Mouse (Mus musculus) limb, embryonic 12.5 days (tissue): ENCODE data around the gene N6amt1. TPM values are rescaled to one million over a fixed set of nuclear protein-coding genes. Genes with fewer than 3 reads are reported as not detected.

Experiments used
- ATAC-seq: fragments of 200-750 bp; cut with Nextera tagmentation; 2 replicates; pipeline ENCODE4 v1.8.0; 2017; ENCODE audit warnings: low read depth, moderate TSS enrichment; ENCODE audit not compliant: insufficient number of reproducible peaks, insufficient read depth, low FRiP score, low TSS enrichment
- H3K27ac ChIP-seq: fragments of 300-500 bp; sonication (generic); 2 replicates; pipeline ENCODE4 v1.5.1; 2016; ENCODE audit warnings: mild to moderate bottlenecking, moderate library complexity
- H3K27me3 ChIP-seq: fragments of 300-500 bp; sonication (generic); 2 replicates; pipeline ENCODE4 v1.6.1; 2016; ENCODE audit warnings: mild to moderate bottlenecking, moderate library complexity
- H3K36me3 ChIP-seq: fragments of 300-500 bp; sonication (generic); 2 replicates; pipeline ENCODE4 v1.6.1; 2016; ENCODE audit warnings: mild to moderate bottlenecking, moderate library complexity
- H3K4me1 ChIP-seq: fragments of 300-500 bp; sonication (generic); replicated peaks from 2 replicates; pipeline ENCODE4 v1.6.1; 2016
- H3K4me2 ChIP-seq: fragments of 300-500 bp; sonication (generic); 2 replicates; pipeline ENCODE4 v1.6.1; 2016; ENCODE audit warnings: mild to moderate bottlenecking, moderate library complexity
- H3K4me3 ChIP-seq: fragments of 300-500 bp; sonication (generic); replicated peaks from 2 replicates; pipeline ENCODE4 v1.5.1; 2016; ENCODE audit warnings: mild to moderate bottlenecking
- H3K9ac ChIP-seq: fragments of 300-500 bp; sonication (generic); replicated peaks from 2 replicates; pipeline ENCODE4 v1.6.1; 2016; ENCODE audit warnings: mild to moderate bottlenecking, moderate library complexity
- H3K9me3 ChIP-seq: fragments of 300-500 bp; sonication (generic); 2 replicates; pipeline ENCODE4 v1.6.1; 2016; ENCODE audit warnings: mild to moderate bottlenecking, moderate library complexity
- WGBS: fragments of 180-500 bp; shearing (Covaris S2); methylation state at CpG from one replicate; pipeline ENCODE4 v1.1.7; 2016; 5-methylcytosine and 5-hydroxymethylcytosine counted together
- polyA plus RNA-seq: library from polyadenylated mRNA; unstranded; fragments of >200 nt; fragmentation: Nextera tagmentation; extraction: Ambion mirVana; gene quantifications from 2 replicates; pipeline ENCODE4 v1.2.1, GENCODE M21; 2016

Gene N6amt1
- polyA plus RNA-seq, result 27.9 and 30.5 TPM in 2 replicates

DNA sequence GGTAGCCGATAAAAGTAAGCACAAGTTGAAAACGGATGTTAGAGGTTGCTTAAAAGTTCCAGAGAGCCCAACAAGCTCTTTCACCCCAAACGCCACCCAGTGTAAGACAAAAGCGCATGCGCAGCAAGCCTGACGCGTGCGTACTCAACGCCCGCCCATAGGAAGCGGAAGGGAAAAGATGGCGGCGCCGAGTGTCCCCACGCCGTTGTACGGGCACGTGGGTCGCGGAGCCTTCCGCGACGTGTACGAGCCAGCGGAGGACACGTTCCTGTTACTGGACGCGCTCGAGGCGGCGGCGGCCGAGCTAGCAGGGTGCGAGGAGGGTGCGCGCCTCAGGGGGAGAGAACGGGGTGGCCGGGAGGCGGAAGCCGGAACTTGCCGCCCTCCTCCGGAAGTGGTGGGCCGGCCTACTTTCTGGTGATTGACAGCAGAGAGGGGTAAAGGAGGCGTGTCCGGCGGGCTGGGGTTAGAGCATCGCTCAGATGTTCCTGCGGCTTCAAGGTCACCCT, at the start of gene N6amt1:
Gene N6amt1 (plus strand): TSS at position 111 of the 509 bp plus-strand sequence.
- Histone ChIP-seq H3K27ac (peak within 1 kb of the TSS; percentile 92), H3K9ac (peak within 1 kb of the TSS; percentile 71)
- WGBS, result under 1% methylated on average over 48 of the region's 48 CpGs

DNA sequence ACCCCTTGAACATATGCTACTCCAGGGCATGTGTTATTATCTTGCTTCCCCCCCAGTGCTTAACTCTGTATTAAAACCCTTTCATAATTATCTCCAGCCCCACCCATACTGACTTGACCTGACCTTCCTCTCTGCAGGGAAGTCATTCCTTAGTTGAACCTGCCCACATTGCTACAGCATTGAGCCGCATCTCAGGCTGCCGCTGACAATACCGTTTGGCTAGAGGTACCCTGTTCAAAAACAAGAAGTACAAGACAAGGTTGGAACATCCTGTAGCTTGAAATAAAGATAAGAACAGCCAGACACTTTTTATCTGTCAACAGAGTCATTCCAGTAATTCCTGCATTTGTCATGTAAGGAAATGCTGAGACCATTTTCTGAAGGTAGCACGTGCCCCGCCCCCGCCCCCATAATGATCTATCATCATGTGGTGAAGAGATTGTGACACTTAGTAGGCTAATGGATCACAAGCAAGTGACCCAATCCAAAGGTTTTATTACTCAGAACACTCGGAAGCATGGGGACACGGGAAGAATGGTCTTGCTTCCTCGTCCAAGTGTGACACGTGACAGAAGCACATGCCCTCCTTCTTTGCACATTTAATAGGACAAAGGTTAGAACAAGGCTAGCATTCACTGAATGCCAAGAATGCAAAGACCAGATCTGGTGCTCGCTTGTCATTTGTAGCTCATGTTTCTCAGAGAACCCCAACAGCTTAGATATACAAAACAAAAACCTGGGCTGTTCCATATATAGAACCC, 48.6 kb upstream of the N6amt1 start:
- 87% methylated on average over 11 of the region's 11 CpGs for WGBS
- no peak overlapping the region for H3K9ac ChIP-seq

More for the DNA sequence above, at the start of gene N6amt1:
- Histone ChIP-seq H3K27me3 (no peaks in the 10 kb centered on the region), H3K4me1 (no peaks in the 10 kb centered on the region), H3K36me3 (peaks cover 25% of the 10 kb centered on the region), H3K4me3 (peak within 1 kb of the TSS; percentile 67), H3K9me3 (no peaks in the 10 kb centered on the region), H3K4me2 (peak within 1 kb of the TSS; percentile 49)
- peak; percentile 97 for ATAC-seq

DNA sequence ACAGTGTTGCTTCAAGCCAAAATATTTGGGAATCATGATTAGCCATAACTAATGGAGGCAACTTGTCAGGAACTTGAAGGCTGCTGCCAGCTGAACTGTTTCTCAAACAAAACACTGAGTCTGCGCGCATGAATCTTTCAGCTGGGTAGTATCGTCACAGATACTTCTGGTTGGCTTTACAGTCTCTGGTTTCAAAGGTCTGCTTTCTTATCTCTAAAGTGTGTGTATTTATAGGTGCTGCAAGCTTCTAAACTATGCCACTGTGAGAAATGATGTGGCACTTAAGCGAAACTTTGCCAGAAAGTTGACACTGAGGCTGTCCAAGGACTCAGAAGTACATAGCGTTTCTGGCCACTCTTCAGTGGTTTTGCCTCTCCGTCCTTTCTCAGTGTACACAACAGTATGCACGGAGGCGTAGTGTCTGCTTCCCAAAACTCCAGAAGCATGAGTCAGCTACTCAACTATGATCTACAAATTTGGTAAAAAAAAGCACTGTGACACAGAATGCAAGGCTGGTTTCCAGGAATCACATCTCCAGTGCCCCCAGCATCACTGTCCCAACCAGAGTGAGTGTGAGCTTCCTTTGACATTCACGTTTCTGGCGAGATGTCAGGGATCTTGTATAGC, 46.8 kb upstream of the N6amt1 start:
- Histone ChIP-seq H3K4me2 (no peak overlapping the region), H3K9ac (no peak overlapping the region), H3K4me3 (no peak overlapping the region), H3K9me3 (no peaks in the 10 kb centered on the region), H3K36me3 (no peaks in the 10 kb centered on the region), H3K27ac (no peak overlapping the region), H3K4me1 (no peaks in the 10 kb centered on the region), H3K27me3 (no peaks in the 10 kb centered on the region)
- 79% methylated on average over 10 of the region's 10 CpGs for whole genome bisulfite sequencing
- ATAC-seq, result no peak

More for the DNA sequence above, 48.6 kb upstream of the N6amt1 start:
- H3K27ac ChIP-seq, result no peak overlapping the region
- no peaks in the 10 kb centered on the region for H3K36me3 ChIP-seq
- no peak overlapping the region for H3K4me2 ChIP-seq
- no peak overlapping the region for H3K4me3 ChIP-seq
- no peak for ATAC-seq
- H3K4me1 ChIP-seq, result no peaks in the 10 kb centered on the region
- H3K9me3 ChIP-seq, result no peaks in the 10 kb centered on the region
- no peaks in the 10 kb centered on the region for H3K27me3 ChIP-seq

DNA sequence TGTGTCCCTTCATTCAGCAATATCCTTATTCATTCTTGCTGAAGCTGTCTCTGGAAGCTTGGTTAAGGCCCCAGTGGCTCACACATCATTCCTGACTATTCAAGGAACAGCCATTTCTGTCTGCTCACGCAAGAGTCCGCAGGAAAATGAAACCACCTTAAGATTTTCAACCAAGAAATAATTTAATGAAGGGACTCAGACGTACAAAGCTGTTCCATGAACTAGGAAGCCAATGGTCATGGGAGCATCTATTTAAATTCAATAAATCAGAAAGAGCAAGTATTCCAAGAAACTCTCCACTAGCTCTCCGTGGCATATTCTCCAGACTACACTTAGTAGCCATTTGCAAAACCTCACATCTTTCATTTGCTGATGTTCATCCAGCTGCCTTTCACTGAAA, 43.3 kb upstream of the N6amt1 start:
- Histone ChIP-seq H3K4me2 (no peak overlapping the region), H3K36me3 (no peaks in the 10 kb centered on the region), H3K9ac (no peak overlapping the region), H3K27me3 (no peaks in the 10 kb centered on the region), H3K4me1 (no peaks in the 10 kb centered on the region), H3K9me3 (no peaks in the 10 kb centered on the region), H3K4me3 (no peak overlapping the region), H3K27ac (no peak overlapping the region)
- ATAC-seq, result no peak
- WGBS, result 92% methylated on average over 4 of the region's 4 CpGs

DNA sequence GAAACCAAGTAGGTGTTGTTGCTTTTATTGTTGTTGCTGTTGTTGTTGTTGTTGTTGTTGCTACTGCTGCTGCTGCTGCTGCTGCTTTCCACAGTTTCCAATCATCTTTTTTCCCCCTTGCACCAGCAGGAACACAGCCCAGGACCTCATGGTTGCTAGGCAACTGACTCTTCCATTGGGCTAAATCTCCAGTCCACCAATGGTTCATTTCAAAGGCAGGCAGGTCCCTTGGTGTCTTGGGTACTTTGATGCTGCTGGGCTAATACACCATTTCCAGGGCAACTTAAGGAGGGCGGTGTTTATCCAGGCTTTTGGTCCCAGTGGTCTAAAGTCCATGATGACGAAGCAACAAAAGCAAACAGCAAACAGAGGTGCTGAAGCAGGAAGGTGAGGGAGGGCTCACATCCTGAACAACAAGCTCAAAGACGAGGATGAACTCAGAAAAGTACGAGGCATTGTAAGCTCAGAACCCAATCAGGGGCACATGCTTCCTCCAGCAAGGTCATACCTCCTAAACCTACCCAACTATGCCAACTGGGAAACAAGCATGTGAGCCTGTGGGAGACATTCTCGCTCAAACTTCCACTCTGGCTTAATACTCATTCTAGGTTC, 35.7 kb upstream of the N6amt1 start:
- H3K27me3 ChIP-seq, result no peaks in the 10 kb centered on the region
- H3K9me3 ChIP-seq, result no peaks in the 10 kb centered on the region
- 79% methylated on average over 5 of the region's 5 CpGs for WGBS
- no peaks in the 10 kb centered on the region for H3K36me3 ChIP-seq
- no peak overlapping the region for H3K4me3 ChIP-seq
- H3K4me1 ChIP-seq, result peaks cover 24% of the 10 kb centered on the region
- H3K9ac ChIP-seq, result no peak overlapping the region
- H3K27ac ChIP-seq, result peak overlapping the region; percentile 66
- H3K4me2 ChIP-seq, result no peak overlapping the region
- ATAC-seq, result no peak

DNA sequence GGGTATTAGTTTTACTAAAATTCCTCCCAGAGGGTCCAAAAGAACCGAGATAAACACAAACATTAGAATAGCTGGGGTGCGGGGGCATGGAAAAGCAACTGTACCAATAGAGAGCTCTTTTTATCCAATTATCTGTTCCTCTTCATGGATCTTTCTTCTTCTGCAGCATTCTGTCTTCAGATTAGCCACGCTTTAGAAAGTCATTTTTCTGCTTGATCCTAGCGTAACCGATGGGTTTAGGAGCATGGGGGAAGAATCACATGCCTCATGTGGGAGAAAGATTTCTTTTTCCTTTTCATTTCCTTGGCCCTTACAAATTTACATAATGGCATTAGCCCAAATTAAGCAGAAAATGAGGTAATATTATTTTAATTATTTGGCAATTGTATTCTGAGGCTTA, 35.0 kb upstream of the N6amt1 start:
- Histone ChIP-seq H3K9me3 (no peaks in the 10 kb centered on the region), H3K9ac (no peak overlapping the region), H3K4me1 (peaks cover 24% of the 10 kb centered on the region), H3K27me3 (no peaks in the 10 kb centered on the region), H3K4me2 (no peak overlapping the region), H3K4me3 (no peak overlapping the region), H3K36me3 (no peaks in the 10 kb centered on the region), H3K27ac (peak overlapping the region; percentile 79)
- WGBS, result 71% methylated on average over 5 of the region's 5 CpGs
- no peak for ATAC-seq

DNA sequence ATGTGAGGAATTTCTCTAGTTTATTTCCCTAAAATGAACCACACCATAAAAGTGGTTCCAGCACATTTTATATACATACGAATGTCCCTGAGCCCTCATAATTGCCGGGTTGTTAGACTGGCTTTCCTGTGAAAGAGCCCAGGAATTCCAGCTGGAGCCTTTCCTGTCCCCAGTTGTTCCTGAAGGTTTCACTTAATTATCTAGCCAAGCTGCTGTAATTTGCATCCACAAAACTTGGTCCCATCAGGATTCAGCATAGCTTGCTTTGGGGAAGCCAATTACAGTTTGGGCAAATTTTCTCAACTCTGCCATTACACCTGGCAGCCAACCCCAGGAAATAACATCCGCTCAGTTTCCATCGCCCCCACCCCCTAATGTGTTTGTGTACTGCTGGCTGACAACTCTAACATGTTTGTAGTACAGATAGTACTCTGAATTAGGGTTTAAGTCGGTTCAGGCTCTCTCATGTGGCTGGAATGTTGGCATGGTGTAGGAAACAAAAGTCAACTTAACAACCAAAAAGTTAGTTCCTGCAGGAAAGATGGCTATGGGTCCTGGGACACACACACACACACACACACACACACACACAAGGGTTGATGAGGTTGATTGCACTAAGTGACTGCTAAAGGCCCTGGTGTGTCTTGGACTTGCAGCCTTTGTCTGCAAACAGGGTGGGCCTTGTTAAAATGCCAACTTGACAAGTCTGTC, 34.3 kb upstream of the N6amt1 start:
- H3K27me3 ChIP-seq, result no peaks in the 10 kb centered on the region
- H3K4me1 ChIP-seq, result peaks cover 24% of the 10 kb centered on the region
- no peak overlapping the region; the same call in 1 of the 2 replicates for H3K4me2 ChIP-seq
- H3K36me3 ChIP-seq, result no peaks in the 10 kb centered on the region
- peak; percentile 85 for ATAC-seq
- 25% methylated on average over 5 of the region's 5 CpGs for WGBS
- H3K9me3 ChIP-seq, result no peaks in the 10 kb centered on the region
- peak overlapping the region; percentile 85 for H3K27ac ChIP-seq
- no peak overlapping the region for H3K9ac ChIP-seq
- H3K4me3 ChIP-seq, result no peak overlapping the region

DNA sequence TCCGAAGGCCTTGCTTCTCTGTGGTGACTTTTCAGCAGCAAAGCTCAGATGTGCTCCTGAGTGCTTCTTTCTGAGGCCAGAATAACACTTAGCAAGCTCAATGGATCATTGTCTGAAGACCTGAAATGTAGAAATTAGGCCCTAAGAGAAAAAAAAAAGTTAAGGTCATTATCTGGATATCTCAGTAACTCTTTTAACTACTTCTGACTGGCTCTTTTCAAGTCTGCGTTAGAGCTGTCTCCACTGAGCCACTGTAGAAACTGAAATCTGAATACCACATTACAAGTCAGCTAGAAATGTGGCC, 33.8 kb upstream of the N6amt1 start:
- H3K36me3 ChIP-seq, result no peaks in the 10 kb centered on the region
- H3K27ac ChIP-seq, result peak overlapping the region; percentile 85
- no peak overlapping the region for H3K4me2 ChIP-seq
- H3K4me3 ChIP-seq, result no peak overlapping the region
- ATAC-seq, result no peak
- H3K27me3 ChIP-seq, result no peaks in the 10 kb centered on the region
- no peak overlapping the region for H3K9ac ChIP-seq
- H3K4me1 ChIP-seq, result peaks cover 24% of the 10 kb centered on the region
- H3K9me3 ChIP-seq, result no peaks in the 10 kb centered on the region
- WGBS, result 41% methylated on average over 2 of the region's 2 CpGs

DNA sequence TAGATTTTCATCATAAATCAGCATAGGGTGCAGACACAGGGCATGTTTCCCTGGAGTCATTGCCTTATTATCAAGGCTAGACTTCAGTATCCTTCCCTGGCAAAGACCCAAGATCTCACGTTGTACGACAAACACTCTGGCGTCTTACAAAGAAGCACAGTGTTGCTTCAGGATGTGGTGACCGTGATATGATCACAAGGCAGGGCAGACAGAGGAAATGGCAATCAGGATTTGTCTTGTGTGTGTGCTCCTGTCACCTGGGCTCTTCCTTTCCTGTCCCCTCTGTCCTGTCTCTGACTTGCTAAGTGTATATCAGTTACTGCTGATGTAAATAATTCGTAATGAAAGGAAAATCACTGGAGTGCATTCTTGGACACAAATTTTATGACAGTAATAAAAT, 29.4 kb upstream of the N6amt1 start:
- no peak overlapping the region for H3K9ac ChIP-seq
- peaks cover 13% of the 10 kb centered on the region for H3K4me1 ChIP-seq
- ATAC-seq, result no peak
- no peaks in the 10 kb centered on the region for H3K36me3 ChIP-seq
- H3K9me3 ChIP-seq, result no peaks in the 10 kb centered on the region
- no peak overlapping the region for H3K4me3 ChIP-seq
- no peaks in the 10 kb centered on the region for H3K27me3 ChIP-seq
- no peak overlapping the region for H3K4me2 ChIP-seq
- H3K27ac ChIP-seq, result no peak overlapping the region
- 66% methylated on average over 5 of the region's 5 CpGs for WGBS

DNA sequence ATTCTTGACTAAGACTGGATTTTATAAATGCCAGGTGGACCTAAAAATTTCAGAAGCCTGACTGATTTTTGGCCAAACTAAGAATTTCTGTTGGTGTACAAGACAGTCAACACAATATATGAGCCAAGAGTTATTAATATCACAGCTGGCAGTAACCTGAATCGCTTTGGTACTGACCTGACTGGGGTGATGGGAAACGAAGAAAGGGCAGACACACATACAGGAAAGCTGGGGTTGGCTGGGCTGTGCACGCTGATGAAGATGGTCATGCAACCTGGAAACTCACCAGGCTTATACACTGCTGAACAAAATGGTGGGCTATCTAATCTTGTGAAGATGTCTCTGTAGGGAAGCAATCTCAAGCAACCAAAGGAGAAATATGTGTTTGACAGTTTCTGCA, 24.0 kb upstream of the N6amt1 start:
- WGBS, result 95% methylated on average over 3 of the region's 3 CpGs
- no peak overlapping the region for H3K4me3 ChIP-seq
- no peaks in the 10 kb centered on the region for H3K9me3 ChIP-seq
- no peak overlapping the region for H3K9ac ChIP-seq
- H3K4me2 ChIP-seq, result no peak overlapping the region
- ATAC-seq, result no peak
- H3K27me3 ChIP-seq, result no peaks in the 10 kb centered on the region
- H3K27ac ChIP-seq, result no peak overlapping the region
- no peaks in the 10 kb centered on the region for H3K4me1 ChIP-seq
- H3K36me3 ChIP-seq, result no peaks in the 10 kb centered on the region

DNA sequence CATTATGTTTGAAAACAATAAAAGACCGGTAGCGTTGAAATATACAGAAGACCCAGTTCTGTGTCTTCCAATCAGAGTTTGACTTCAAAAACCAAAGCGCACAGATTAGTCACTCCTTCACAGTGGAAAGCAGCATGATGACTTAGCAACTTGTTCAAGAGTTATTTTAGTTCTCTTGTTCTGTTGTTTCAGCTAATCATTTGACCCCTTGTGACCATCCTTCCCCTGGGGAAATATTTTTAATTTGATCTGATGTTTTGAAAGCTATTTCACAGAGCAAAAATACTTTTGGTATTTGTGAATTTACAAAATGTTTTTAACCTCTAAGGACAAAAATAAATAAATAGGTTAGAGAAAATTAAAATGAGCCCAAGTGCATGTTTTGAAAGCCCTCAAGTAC, 19.2 kb upstream of the N6amt1 start:
- WGBS, result 95% methylated on average over 3 of the region's 3 CpGs
- H3K27ac ChIP-seq, result no peak overlapping the region
- no peaks in the 10 kb centered on the region for H3K4me1 ChIP-seq
- H3K4me3 ChIP-seq, result no peak overlapping the region
- no peak overlapping the region for H3K4me2 ChIP-seq
- no peaks in the 10 kb centered on the region for H3K27me3 ChIP-seq
- no peaks in the 10 kb centered on the region for H3K36me3 ChIP-seq
- no peak overlapping the region for H3K9ac ChIP-seq
- H3K9me3 ChIP-seq, result no peaks in the 10 kb centered on the region
- no peak for ATAC-seq
